Mouse (Mus musculus) MEL (cell line): Measurements from ENCODE around the gene Hoxd13. TPM values are rescaled to one million over a fixed set of nuclear protein-coding genes. Genes with fewer than 3 reads are reported as not detected.

Experiments used
- DNase-seq: peaks from one replicate; pipeline ENCODE4 v3.0.0; 2011; ENCODE audit warnings: low read depth, low spot score
- H3K27ac ChIP-seq: 2 replicates; pipeline ENCODE4 v1.5.1; 2012; ENCODE audit warnings: low read depth, mild to moderate bottlenecking, control low read depth, low read length, moderate library complexity; ENCODE audit not compliant: control insufficient read depth
- H3K27me3 ChIP-seq, 2 experiments: fragments of 150-350 bp in 1 of 2; sonication (generic) in 1 of 2; 2 replicates each; pipeline ENCODE4 v1.6.1; 2012; ENCODE audit warnings: low read length in 2 of 2, mild to moderate bottlenecking in 2 of 2, improper control_type of control experiment in 1 of 2, moderate library complexity in 1 of 2; ENCODE audit not compliant: insufficient read depth in 2 of 2, control insufficient read depth in 1 of 2
- H3K36me3 ChIP-seq, 2 experiments: 2 replicates each; pipeline ENCODE4 v1.6.1; 2012 to 2014; ENCODE audit warnings: low read length in 2 of 2, improper control_type of control experiment in 1 of 2, inconsistent platforms in 1 of 2, mild to moderate bottlenecking in 1 of 2; ENCODE audit not compliant: insufficient read depth in 2 of 2, control insufficient read depth in 1 of 2
- H3K4me1 ChIP-seq, 2 experiments: fragments of 150-350 bp in 1 of 2; sonication (generic) in 1 of 2; 2 replicates each; pipeline ENCODE4 v1.6.1; 2012; ENCODE audit warnings: low read length in 2 of 2, improper control_type of control experiment in 1 of 2, mild to moderate bottlenecking in 1 of 2; ENCODE audit not compliant: insufficient read depth in 2 of 2, control insufficient read depth in 1 of 2
- H3K4me3 ChIP-seq, 2 experiments: fragments of 150-350 bp in 1 of 2; sonication (generic) in 1 of 2; 2 replicates each; pipeline ENCODE4 v1.5.1; 2012; ENCODE audit warnings: low read depth in 2 of 2, low read length in 2 of 2, mild to moderate bottlenecking in 2 of 2, moderate library complexity in 2 of 2, control low read depth in 1 of 2, improper control_type of control experiment in 1 of 2; ENCODE audit not compliant: control insufficient read depth in 1 of 2, insufficient read depth in 1 of 2
- H3K79me2 ChIP-seq: 2 replicates; pipeline ENCODE4 v1.6.1; 2012; ENCODE audit warnings: mild to moderate bottlenecking, low read length, moderate library complexity; ENCODE audit not compliant: control insufficient read depth, poor library complexity, insufficient read depth
- H3K9ac ChIP-seq: 2 replicates; pipeline ENCODE4 v1.6.1; 2012; ENCODE audit warnings: low read depth, mild to moderate bottlenecking, control low read depth, low read length, moderate library complexity; ENCODE audit not compliant: control insufficient read depth, poor library complexity, severe bottlenecking
- H3K9me3 ChIP-seq: fragments of 150-350 bp; sonication (generic); replicated peaks from 2 replicates; pipeline ENCODE4 v1.6.1; 2012; ENCODE audit warnings: mild to moderate bottlenecking, low read length, improper control_type of control experiment, moderate library complexity; ENCODE audit not compliant: insufficient read depth
- BHLHE40 ChIP-seq: IDR thresholded peaks from 2 replicates; pipeline ENCODE4 v1.6.1; 2012; ENCODE audit warnings: low read depth, mild to moderate bottlenecking, inconsistent platforms, low read length, improper control_type of control experiment, borderline replicate concordance
- CHD1 ChIP-seq: IDR thresholded peaks from 2 replicates; pipeline ENCODE4 v1.6.1; 2012; ENCODE audit warnings: low read depth, mild to moderate bottlenecking, inconsistent platforms, low read length, improper control_type of control experiment
- CTCF ChIP-seq, 3 experiments: IDR thresholded peaks in 2 of 3; conservative IDR thresholded peaks in 1 of 3; 2 replicates each; pipeline ENCODE4 v1.5.1; 2011 to 2012; ENCODE audit warnings: low read length in 3 of 3, low read depth in 2 of 3, mild to moderate bottlenecking in 2 of 3, improper control_type of control experiment in 1 of 3, inconsistent platforms in 1 of 3, mixed read lengths in 1 of 3, moderate library complexity in 1 of 3; ENCODE audit not compliant: control insufficient read depth in 1 of 3, insufficient read depth in 1 of 3, poor library complexity in 1 of 3, severe bottlenecking in 1 of 3
- E2F4 ChIP-seq: IDR thresholded peaks from 2 replicates; pipeline ENCODE4 v1.6.1; 2011; ENCODE audit warnings: low read depth, low read length, improper control_type of control experiment, borderline replicate concordance
- ELF1 ChIP-seq: IDR thresholded peaks from 2 replicates; pipeline ENCODE4 v1.6.1; 2014; ENCODE audit warnings: low read depth, mild to moderate bottlenecking, inconsistent platforms, low read length, improper control_type of control experiment, moderate library complexity
- EP300 ChIP-seq, 2 experiments: IDR thresholded peaks; 2 replicates each; pipeline ENCODE4 v1.6.1; 2011; ENCODE audit warnings: improper control_type of control experiment in 2 of 2, low read length in 2 of 2, low read depth in 1 of 2, mild to moderate bottlenecking in 1 of 2
- ETS1 ChIP-seq: IDR thresholded peaks from 2 replicates; pipeline ENCODE4 v1.6.1; 2012; ENCODE audit warnings: low read depth, mild to moderate bottlenecking, inconsistent platforms, low read length, improper control_type of control experiment, moderate library complexity
- GABPA ChIP-seq: IDR thresholded peaks from 2 replicates; pipeline ENCODE4 v1.6.1; 2012; ENCODE audit warnings: low read depth, mild to moderate bottlenecking, inconsistent platforms, low read length, improper control_type of control experiment, moderate library complexity
- GATA1 ChIP-seq: IDR thresholded peaks from 2 replicates; pipeline ENCODE4 v1.6.1; 2011; ENCODE audit warnings: low read depth, low read length, improper control_type of control experiment
- HCFC1 ChIP-seq: IDR thresholded peaks from 2 replicates; pipeline ENCODE4 v1.6.1; 2012; ENCODE audit warnings: low read depth, mild to moderate bottlenecking, inconsistent platforms, low read length, improper control_type of control experiment, moderate library complexity
- KAT2A ChIP-seq: conservative IDR thresholded peaks from 2 replicates; pipeline ENCODE4 v1.6.1; 2012; ENCODE audit warnings: low read depth, low read length, improper control_type of control experiment, inconsistent platforms
- MYB ChIP-seq: IDR thresholded peaks from 2 replicates; pipeline ENCODE4 v1.6.1; 2011; ENCODE audit warnings: mild to moderate bottlenecking, low read depth, low read length, improper control_type of control experiment
- MYC ChIP-seq: IDR thresholded peaks from 2 replicates; pipeline ENCODE4 v1.6.1; 2011; ENCODE audit warnings: low read depth, mild to moderate bottlenecking, low read length, improper control_type of control experiment, moderate library complexity
- NELFE ChIP-seq: IDR thresholded peaks from 2 replicates; pipeline ENCODE4 v1.6.1; 2011; ENCODE audit warnings: low read depth, low read length, improper control_type of control experiment
- NRF1 ChIP-seq: IDR thresholded peaks from 2 replicates; pipeline ENCODE4 v1.6.1; 2014; ENCODE audit warnings: low read depth, mild to moderate bottlenecking, inconsistent platforms, low read length, improper control_type of control experiment, moderate library complexity; ENCODE audit not compliant: poor library complexity, insufficient read depth, severe bottlenecking
- POLR2AphosphoS5 ChIP-seq: IDR thresholded peaks from 2 replicates; pipeline ENCODE4 v1.6.1; 2012; ENCODE audit warnings: low read depth, borderline replicate concordance, mild to moderate bottlenecking, inconsistent platforms, low read length, moderate library complexity, mixed read lengths
- RAD21 ChIP-seq: IDR thresholded peaks from 2 replicates; pipeline ENCODE4 v1.6.1; 2011; ENCODE audit warnings: mild to moderate bottlenecking, low read depth, low read length, improper control_type of control experiment
- RCOR1 ChIP-seq: IDR thresholded peaks from 2 replicates; pipeline ENCODE4 v1.6.1; 2012; ENCODE audit warnings: low read depth, mild to moderate bottlenecking, inconsistent platforms, low read length, improper control_type of control experiment
- SIN3A ChIP-seq: IDR thresholded peaks from 2 replicates; pipeline ENCODE4 v1.6.1; 2012; ENCODE audit warnings: low read length, improper control_type of control experiment, inconsistent platforms
- SMC3 ChIP-seq: IDR thresholded peaks from 2 replicates; pipeline ENCODE4 v1.6.1; 2011; ENCODE audit warnings: low read depth, low read length, improper control_type of control experiment
- TAL1 ChIP-seq: IDR thresholded peaks from 2 replicates; pipeline ENCODE4 v1.6.1; 2012; ENCODE audit warnings: mild to moderate bottlenecking, inconsistent platforms, low read length, moderate library complexity, mixed read lengths
- TBP ChIP-seq: IDR thresholded peaks from 2 replicates; pipeline ENCODE4 v1.8.0; 2011; ENCODE audit warnings: low read depth, low read length, improper control_type of control experiment
- TCF12 ChIP-seq: IDR thresholded peaks from 2 replicates; pipeline ENCODE4 v1.6.1; 2014; ENCODE audit warnings: low read depth, mild to moderate bottlenecking, inconsistent platforms, low read length, improper control_type of control experiment, moderate library complexity
- ZC3H11A ChIP-seq: IDR thresholded peaks from 2 replicates; pipeline ENCODE4 v1.6.1; 2012; ENCODE audit warnings: low read depth, mild to moderate bottlenecking, inconsistent platforms, low read length, improper control_type of control experiment
- ZKSCAN1 ChIP-seq: IDR thresholded peaks from 2 replicates; pipeline ENCODE4 v1.6.1; 2012; ENCODE audit warnings: low read depth, mild to moderate bottlenecking, inconsistent platforms, low read length, improper control_type of control experiment, moderate library complexity
- polyA plus RNA-seq, 2 experiments: library from polyadenylated mRNA; stranded (reverse) in 1 of 2; unstranded in 1 of 2; fragments of >175 nt in 1 of 2; fragments of >200 nt in 1 of 2; gene quantifications; 2 replicates each; pipeline versions ENCODE4 v1.2.1 to v1.2.4; 2012; ENCODE audit warnings: low replicate concordance in 2 of 2, low read depth in 1 of 2; ENCODE audit not compliant: insufficient read length in 2 of 2, insufficient read depth in 1 of 2, missing spikeins in 1 of 2
- total RNA-seq: library from RNA; depleted of rRNA; stranded (reverse); fragments of 300-350 nt; gene quantifications from 2 replicates; pipeline ENCODE4 v1.2.3, GENCODE M21; 2012

Gene Hoxd13
- total and polyA plus RNA-seq, 3 experiments: not detected

- Histone ChIP-seq H3K9me3 (no peaks in the 10 kb centered on the region), H3K36me3 (no peaks in the 10 kb centered on the region), H3K4me3 (no peak overlapping the region), H3K27me3 (peaks cover 2 to 3% of the 10 kb centered on the region in 2 experiments; a peak in 3 of 4 replicates), H3K4me1 (no peaks in the 10 kb centered on the region), H3K27ac (no peak overlapping the region), H3K79me2 (no peaks in the 10 kb centered on the region), H3K9ac (no peak overlapping the region)
- DNase-seq: no peak
- TF ChIP-seq SIN3A (no peak), NRF1 (no peak), EP300 (IDR thresholded peaks at IDR 0.05; ENCODE audit: low read depth in 1 of 2, low read length in 2 of 2) (no peak), RAD21 (no peak), MYC (no peak), TBP (no peak), TCF12 (no peak), CTCF (IDR thresholded peaks at IDR 0.05 in 2 of 3, conservative IDR thresholded peaks at IDR 0.05 in 1 of 3; ENCODE audit: control insufficient read depth in 1 of 3, insufficient read depth in 1 of 3, low read depth in 2 of 3, low read length in 3 of 3, poor library complexity in 1 of 3, severe bottlenecking in 1 of 3) (no peak)
Observed at GRCm38 (mm10) chr2:74675666-74676282, 7.7 kb downstream of the Hoxd13 start.

- Histone ChIP-seq H3K79me2 (no peaks in the 10 kb centered on the region), H3K27me3 (peaks cover 2 to 3% of the 10 kb centered on the region in 2 experiments; a peak in 3 of 4 replicates), H3K36me3 (no peaks in the 10 kb centered on the region), H3K9me3 (no peaks in the 10 kb centered on the region), H3K27ac (no peak overlapping the region), H3K4me3 (no peak overlapping the region), H3K4me1 (no peaks in the 10 kb centered on the region), H3K9ac (no peak overlapping the region)
- no peak for DNase-seq
- no peak for TF ChIP-seq HCFC1
- TF ChIP-seq, all 39 proteins: peak for 0
Observed at GRCm38 (mm10) chr2:74676376-74677052, 8.4 kb downstream of the Hoxd13 start.

GRCm38 (mm10) chr2:74677106-74677505 is 9.0 kb downstream of the Hoxd13 start:
- H3K4me3 ChIP-seq: no peak overlapping the region
- no peak overlapping the region for H3K27ac ChIP-seq
- no peaks in the 10 kb centered on the region for H3K79me2 ChIP-seq
- no peaks in the 10 kb centered on the region for H3K4me1 ChIP-seq
- H3K9me3 ChIP-seq: no peaks in the 10 kb centered on the region
- H3K36me3 ChIP-seq: no peaks in the 10 kb centered on the region
- DNase-seq: no peak
- peaks cover 2 to 3% of the 10 kb centered on the region in 2 experiments; a peak in 3 of 4 replicates for H3K27me3 ChIP-seq
- no peak overlapping the region for H3K9ac ChIP-seq
- TF ChIP-seq ETS1 (no peak), GABPA (no peak), NELFE (no peak), ZKSCAN1 (no peak), GATA1 (no peak), NRF1 (no peak), ELF1 (no peak), TBP (no peak), RCOR1 (no peak), POLR2AphosphoS5 (no peak), CHD1 (no peak), E2F4 (no peak), MYB (no peak), ZC3H11A (no peak), TAL1 (no peak), KAT2A (no peak), CTCF (IDR thresholded peaks at IDR 0.05 in 2 of 3, conservative IDR thresholded peaks at IDR 0.05 in 1 of 3; ENCODE audit: control insufficient read depth in 1 of 3, insufficient read depth in 1 of 3, low read depth in 2 of 3, low read length in 3 of 3, poor library complexity in 1 of 3, severe bottlenecking in 1 of 3) (no peak), SMC3 (no peak), BHLHE40 (no peak)
